Mouse (Mus musculus) gastrocnemius, postnatal 25 days (tissue): ENCODE data around the gene Jup. TPM values are rescaled to one million over a fixed set of nuclear protein-coding genes. Genes with fewer than 3 reads are reported as not detected.
"Not testable (repeated sequence)": the region's sequence is repeated elsewhere in the genome, so short reads cannot be mapped to it uniquely, and the experiment has no call there.

ENCODE experiments used
- DNase-seq: peaks from one replicate; pipeline ENCODE4 v3.0.0; 2022
- total RNA-seq, 2 experiments: library from RNA; stranded (reverse); gene quantifications; 1 replicate in 1 of 2; 2 replicates in 1 of 2; pipeline ENCODE4 v1.2.3; 2021

Gene Jup
- total RNA-seq, 2 experiments from 2014 or later, result 72.0 to 79.8 TPM

GRCm38 (mm10) chr11:100391081-100391883, 6.3 kb downstream of the Jup start:
- DNase-seq, result peak; percentile 91

- DNase-seq, result peak; percentile 83
Measured at GRCm38 (mm10) chr11:100389931-100390445, 7.6 kb downstream of the Jup start.

GRCm38 (mm10) chr11:100388588-100388987, 9.0 kb downstream of the Jup start:
- peak; percentile 83 for DNase-seq

- DNase-seq, result peak; percentile 77
Measured at GRCm38 (mm10) chr11:100387589-100388375, 9.8 kb downstream of the Jup start.

- no peak for DNase-seq
Measured at GRCm38 (mm10) chr11:100387111-100387510, 10.5 kb downstream of the Jup start.

- DNase-seq, result no peak
Measured at GRCm38 (mm10) chr11:100386586-100386985, 11.0 kb downstream of the Jup start.

- DNase-seq, result no peak
Measured at GRCm38 (mm10) chr11:100385016-100385415, 12.5 kb downstream of the Jup start.

- no peak for DNase-seq
Measured at GRCm38 (mm10) chr11:100382682-100383081, 14.9 kb downstream of the Jup start.

- no peak for DNase-seq
Measured at GRCm38 (mm10) chr11:100379311-100379710, 18.3 kb downstream of the Jup start.

GRCm38 (mm10) chr11:100378446-100378845, 19.1 kb downstream of the Jup start:
- no peak for DNase-seq

GRCm38 (mm10) chr11:100377989-100378388, 19.6 kb downstream of the Jup start:
- no peak for DNase-seq

GRCm38 (mm10) chr11:100376746-100377389, 20.7 kb downstream of the Jup start:
- DNase-seq, result no peak

- no peak for DNase-seq
Measured at GRCm38 (mm10) chr11:100376005-100376404, 21.6 kb downstream of the Jup start.

- no peak for DNase-seq
Measured at GRCm38 (mm10) chr11:100375127-100375526, 22.4 kb downstream of the Jup start.

GRCm38 (mm10) chr11:100371981-100372558, 25.5 kb downstream of the Jup start:
- no peak for DNase-seq

GRCm38 (mm10) chr11:100369822-100370221, 27.7 kb downstream of the Jup start:
- no peak for DNase-seq

GRCm38 (mm10) chr11:100369145-100369544, 28.4 kb downstream of the Jup start:
- no peak for DNase-seq

GRCm38 (mm10) chr11:100362979-100363562, 34.5 kb downstream of the Jup start:
- DNase-seq, result peak; percentile 59

- DNase-seq, result peak; percentile 14
Measured at GRCm38 (mm10) chr11:100362209-100362978, 35.2 kb downstream of the Jup start.

- not testable (repeated sequence) for DNase-seq
Measured at GRCm38 (mm10) chr11:100361059-100361458, 36.5 kb downstream of the Jup start.

GRCm38 (mm10) chr11:100360175-100360574, 37.4 kb downstream of the Jup start:
- DNase-seq, result no peak
